Mouse (Mus musculus) lung, postnatal 25 days (tissue): ENCODE data around the gene Slc38a10.

Experiments used
- DNase-seq: peaks from one replicate; pipeline ENCODE4 v3.0.0; 2022; ENCODE audit warnings: low spot score

Gene Slc38a10

GRCm38 (mm10) chr11:120175948-120176347 lies 24.8 kb upstream of the Slc38a10 start:
- DNase-seq, result no peak

- DNase-seq, result no peak
These were observed 22.1 kb upstream of the Slc38a10 start for GRCm38 (mm10) chr11:120173213-120173612.

GRCm38 (mm10) chr11:120171168-120171567 lies 20.0 kb upstream of the Slc38a10 start:
- no peak for DNase-seq

- DNase-seq, result peak; percentile 83
These were observed 18.3 kb upstream of the Slc38a10 start for GRCm38 (mm10) chr11:120169208-120169992.

- no peak for DNase-seq
These were observed 17.4 kb upstream of the Slc38a10 start for GRCm38 (mm10) chr11:120168516-120168915.

- DNase-seq, result no peak
These were observed 16.8 kb upstream of the Slc38a10 start for GRCm38 (mm10) chr11:120167921-120168356.

GRCm38 (mm10) chr11:120167059-120167458 lies 15.9 kb upstream of the Slc38a10 start:
- DNase-seq, result no peak

- no peak for DNase-seq
These were observed 13.5 kb upstream of the Slc38a10 start for GRCm38 (mm10) chr11:120164471-120165261.

GRCm38 (mm10) chr11:120164028-120164427 lies 12.9 kb upstream of the Slc38a10 start:
- no peak for DNase-seq

- no peak for DNase-seq
These were observed 12.1 kb upstream of the Slc38a10 start for GRCm38 (mm10) chr11:120163207-120163606.

GRCm38 (mm10) chr11:120161245-120161644 lies 10.1 kb upstream of the Slc38a10 start:
- DNase-seq, result no peak

GRCm38 (mm10) chr11:120160478-120160877 lies 9.3 kb upstream of the Slc38a10 start:
- no peak for DNase-seq

GRCm38 (mm10) chr11:120159653-120160052 lies 8.5 kb upstream of the Slc38a10 start:
- no peak for DNase-seq

- peak; percentile 46 for DNase-seq
These were observed 7.7 kb upstream of the Slc38a10 start for GRCm38 (mm10) chr11:120158828-120159227.

GRCm38 (mm10) chr11:120150440-120151112 lies 570 bp downstream of the Slc38a10 start:
- DNase-seq, result peak; percentile 29

- no peak for DNase-seq
These were observed 1.5 kb downstream of the Slc38a10 start for GRCm38 (mm10) chr11:120149510-120150200.

GRCm38 (mm10) chr11:120148201-120148855 lies 2.8 kb downstream of the Slc38a10 start:
- DNase-seq, result no peak

GRCm38 (mm10) chr11:120143708-120144497 lies 7.2 kb downstream of the Slc38a10 start:
- DNase-seq, result no peak

GRCm38 (mm10) chr11:120142601-120143051 lies 8.5 kb downstream of the Slc38a10 start:
- DNase-seq, result peak; percentile 87

- DNase-seq, result peak; percentile 56
These were observed 10.9 kb downstream of the Slc38a10 start for GRCm38 (mm10) chr11:120140255-120140654.
